ENCODE assay signal across 14 mouse cellular contexts in the genomic region with DNA sequence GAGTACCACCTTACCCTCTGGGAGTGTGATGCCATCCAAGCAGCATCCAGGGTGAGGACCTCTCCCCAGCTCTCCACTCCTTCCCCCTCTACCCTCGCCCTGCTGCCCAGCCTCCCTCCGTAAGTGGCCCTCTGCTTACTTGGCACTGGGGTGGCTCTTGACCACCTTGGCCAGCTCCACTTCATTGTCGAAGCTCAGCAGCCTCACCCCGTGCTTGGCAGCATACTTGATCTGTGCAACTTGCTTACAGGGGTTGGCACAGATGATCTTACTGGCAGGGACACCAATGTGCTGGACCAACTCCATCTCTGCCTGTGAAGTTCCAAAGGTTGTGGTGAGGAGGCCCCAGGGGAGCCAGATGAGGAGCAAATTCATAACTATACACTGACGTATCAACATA. TPM values are rescaled to one million over a fixed set of nuclear protein-coding genes. Genes with fewer than 3 reads are reported as not detected.
A peak's percentile ranks its signal among the peaks of the same experiment; 100 is the strongest.
DNase-seq lines count a peak whose midpoint lies in the region; ATAC-seq lines count a peak whose summit lies in the region.
"Had no signal": no experiment of that assay in that cellular context is flagged by ENCODE, and none has a peak within 500 bp of the region (broad histone marks: within the 10 kb centered on the region; RNA-seq: fewer than 3 reads in every experiment).

No protein-coding gene starts in this region.

- H3K9ac ChIP-seq in hindbrain, embryonic 16.5 days (ENCODE audit: low read depth, low read length) = no peak overlapping the region
- H3K9ac ChIP-seq in hindbrain, embryonic 12.5 days = no peak overlapping the region
- H3K9ac ChIP-seq: liver, embryonic 14.5 days; neural tube, embryonic 12.5 days had no signal

- H3K4me1 ChIP-seq in hindbrain, embryonic 16.5 days (ENCODE audit: control insufficient read depth, insufficient read depth, low read depth, low read length) = peaks cover 4% of the 10 kb centered on the region
- peaks cover 10% of the 10 kb centered on the region for H3K4me1 ChIP-seq in hindbrain, embryonic 12.5 days

- ATAC-seq in hindbrain, embryonic 16.5 days = peak; percentile 72
- ATAC-seq in hindbrain, embryonic 12.5 days (ENCODE audit: low FRiP score) = no peak
- ATAC-seq: Patski had no signal

- peak; percentile 42 for DNase-seq in cerebellum, adult 9-10 months
- DNase-seq in cerebellum, adult 11 months = no peak
- DNase-seq in ovary, postnatal 36 days (ENCODE audit: low spot score) = peak; percentile 42
- no peak for DNase-seq in ovary, adult 18-20 months (ENCODE audit: low spot score)
- peak; percentile 21 for DNase-seq in skeletal muscle tissue, adult 2 months (ENCODE audit: low read depth, low spot score)
- no peak for DNase-seq in frontal cortex, postnatal 36 days (ENCODE audit: low spot score in 2 of 2)
- DNase-seq: right cerebral cortex, postnatal 14 days; thymus, postnatal 4 days had no signal

- no peaks in the 10 kb centered on the region; the same call in 1 of the 2 replicates for H3K27me3 ChIP-seq in hindbrain, embryonic 16.5 days (replicated peaks; ENCODE audit: control insufficient read depth, insufficient read depth, low read length)
- no peaks in the 10 kb centered on the region for H3K27me3 ChIP-seq in hindbrain, embryonic 12.5 days
- H3K27me3 ChIP-seq: neural tube, embryonic 12.5 days; Patski had no signal

- H3K36me3 ChIP-seq in hindbrain, embryonic 16.5 days (ENCODE audit: control insufficient read depth, insufficient read depth, low read length) = no peaks in the 10 kb centered on the region
- no peaks in the 10 kb centered on the region for H3K36me3 ChIP-seq in hindbrain, embryonic 12.5 days
- H3K36me3 ChIP-seq: forebrain, embryonic 10.5 days; neural tube, embryonic 12.5 days had no signal

- 58% methylated on average over 5 of the region's 5 CpGs for WGBS in hindbrain, embryonic 16.5 days
- 82% methylated on average over 5 of the region's 5 CpGs for WGBS in hindbrain, embryonic 12.5 days

- H3K9me3 ChIP-seq in hindbrain, embryonic 16.5 days (ENCODE audit: control insufficient read depth, low read length) = no peaks in the 10 kb centered on the region
- no peaks in the 10 kb centered on the region for H3K9me3 ChIP-seq in hindbrain, embryonic 12.5 days (replicated peaks)
- H3K9me3 ChIP-seq: forebrain, embryonic 10.5 days; neural tube, embryonic 12.5 days had no signal

- no peak overlapping the region for H3K4me2 ChIP-seq in hindbrain, embryonic 16.5 days (ENCODE audit: low read length)
- H3K4me2 ChIP-seq in hindbrain, embryonic 12.5 days (replicated peaks) = no peak overlapping the region
- H3K4me2 ChIP-seq: neural tube, embryonic 12.5 days had no signal

- no peak overlapping the region for H3K27ac ChIP-seq in hindbrain, embryonic 16.5 days (ENCODE audit: low read depth, low read length)
- no peak overlapping the region for H3K27ac ChIP-seq in hindbrain, embryonic 12.5 days
- H3K27ac ChIP-seq: forebrain, embryonic 10.5 days; liver, embryonic 14.5 days; neural tube, embryonic 12.5 days had no signal

- H3K4me3 ChIP-seq in hindbrain, embryonic 16.5 days (ENCODE audit: low read length) = no peak overlapping the region
- no peak overlapping the region for H3K4me3 ChIP-seq in hindbrain, embryonic 12.5 days
- H3K4me3 ChIP-seq: forebrain, embryonic 10.5 days; neural tube, embryonic 12.5 days had no signal

RNA-seq across cellular contexts. Expression of a gene that starts 11.8 kb away (rescaled TPM):
- 23.0 and 23.3 TPM in 2 replicates for polyA plus RNA-seq in hindbrain, embryonic 16.5 days (2015; fragmentation: Nextera tagmentation; extraction: Ambion mirVana)
- 17.7 and 21.4 TPM in 2 replicates for polyA plus RNA-seq in hindbrain, embryonic 12.5 days (2016; fragmentation: Nextera tagmentation; extraction: Ambion mirVana)

RNA-seq across cellular contexts. Expression of a gene that starts 41.3 kb away (rescaled TPM):
- 86.5 and 88.6 TPM in 2 replicates for polyA plus RNA-seq in hindbrain, embryonic 16.5 days (2015; fragmentation: Nextera tagmentation; extraction: Ambion mirVana)
- 122 and 128 TPM in 2 replicates for polyA plus RNA-seq in hindbrain, embryonic 12.5 days (2016; fragmentation: Nextera tagmentation; extraction: Ambion mirVana)

Comparison
In these comparisons a context has a peak if more than half of its experiments do, and no peak if none do; other contexts are left out.
1. DNase-seq: peak in cerebellum, adult 9-10 months (single experiment), ovary, postnatal 36 days (single experiment) and skeletal muscle tissue, adult 2 months (single experiment); none in cerebellum, adult 11 months (single experiment), ovary, adult 18-20 months (single experiment) and frontal cortex, postnatal 36 days (0 of 2).